Mouse (Mus musculus) liver, postnatal 0 days (tissue): ENCODE results near the gene Mlh1.

Experiments used
- CTCF ChIP-seq: sonication (generic); IDR thresholded peaks from 2 replicates; pipeline ENCODE4 v1.5.1; 2016; ENCODE audit warnings: antibody characterized with exemption, low read depth
- EP300 ChIP-seq: IDR thresholded peaks from 2 replicates; pipeline ENCODE4 v1.6.1; 2016; ENCODE audit warnings: antibody characterized with exemption, low read depth, mild to moderate bottlenecking

DNA sequence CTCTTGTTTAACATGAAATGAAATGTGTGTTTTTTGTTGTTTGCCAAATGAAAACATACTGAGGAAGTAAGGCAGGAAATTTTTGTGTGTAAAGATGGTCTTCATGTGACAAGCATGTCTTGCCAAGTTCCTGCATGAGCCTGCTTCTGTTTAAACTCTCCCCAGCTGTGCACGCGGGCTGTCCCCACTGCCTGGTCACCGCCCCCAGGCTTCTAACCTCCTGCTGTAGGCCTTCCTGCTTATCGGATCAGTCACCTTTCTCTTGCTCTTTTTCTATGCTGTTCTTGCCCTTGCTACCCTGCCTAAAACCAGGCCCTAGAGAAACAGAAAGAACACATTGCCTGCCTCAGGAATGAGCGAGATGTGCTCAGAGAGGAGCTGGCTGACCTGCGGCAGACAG is 58.1 kb downstream of the Mlh1 start:
- TF ChIP-seq EP300 (no peak), CTCF (no peak)
